Mouse (Mus musculus) adrenal gland, postnatal 14 days (tissue): ENCODE results near the gene Itgb1bp1. TPM values are rescaled to one million over a fixed set of nuclear protein-coding genes. Genes with fewer than 3 reads are reported as not detected.

ENCODE experiments used
- DNase-seq: peaks from one replicate; pipeline ENCODE4 v3.0.0; 2021; ENCODE audit warnings: mixed read lengths
- long read RNA-seq, 2 experiments: library from polyadenylated mRNA; stranded (forward); transcript quantifications; one replicate each; pipeline ENCODE4 v2.0.0; 2021
- total RNA-seq: library from RNA; stranded (reverse); gene quantifications from 2 replicates; pipeline ENCODE4 v1.2.3, GENCODE M21; 2021

Gene Itgb1bp1
- total RNA-seq: 70.1 and 70.4 TPM in 2 replicates
- long read RNA-seq, experiment 1, transcript Itgb1bp1-206 (7 exons, 1,701 nt): minor isoform, 18 of 62 reads
- long read RNA-seq, experiment 1, transcript Itgb1bp1-201 (7 exons, 1,921 nt): major isoform, 40 of 62 reads
- long read RNA-seq, experiment 1, partial matches to known transcripts: 1 of 62 reads
- long read RNA-seq, experiment 1, other reads (novel, unspliced or antisense): 2 of 62 reads
- long read RNA-seq, experiment 2, transcript Itgb1bp1-201 (7 exons, 1,921 nt): major isoform, 46 of 61 reads
- long read RNA-seq, experiment 2, transcript Itgb1bp1-206 (7 exons, 1,701 nt): minor isoform, 9 of 61 reads
- long read RNA-seq, experiment 2, partial matches to known transcripts: 2 of 61 reads
- long read RNA-seq, experiment 2, other reads (novel, unspliced or antisense): 3 of 61 reads

DNA sequence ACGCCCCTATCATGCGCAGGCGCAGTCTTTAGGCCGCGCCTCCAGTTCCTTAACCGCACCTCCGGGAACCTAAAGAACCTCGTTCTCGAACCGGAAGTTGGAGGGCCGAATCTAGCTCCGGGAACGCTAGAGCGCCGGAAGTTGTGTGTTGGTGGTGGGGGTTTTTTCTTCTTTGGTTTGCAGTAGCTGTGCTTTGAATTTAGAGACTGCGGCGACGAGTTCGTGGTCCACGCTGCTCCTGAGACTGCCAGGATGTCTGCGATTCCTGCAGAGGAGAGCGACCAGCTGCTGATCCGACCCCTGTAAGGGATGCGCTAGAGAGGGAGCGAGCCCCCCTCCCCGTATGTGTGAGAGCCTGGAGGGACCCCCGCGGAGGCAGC, at the start of gene Itgb1bp1:
Gene Itgb1bp1, minus strand, starts transcription at position 42 of the 380 bp plus-strand sequence.
- DNase-seq: peak; percentile 99

DNA sequence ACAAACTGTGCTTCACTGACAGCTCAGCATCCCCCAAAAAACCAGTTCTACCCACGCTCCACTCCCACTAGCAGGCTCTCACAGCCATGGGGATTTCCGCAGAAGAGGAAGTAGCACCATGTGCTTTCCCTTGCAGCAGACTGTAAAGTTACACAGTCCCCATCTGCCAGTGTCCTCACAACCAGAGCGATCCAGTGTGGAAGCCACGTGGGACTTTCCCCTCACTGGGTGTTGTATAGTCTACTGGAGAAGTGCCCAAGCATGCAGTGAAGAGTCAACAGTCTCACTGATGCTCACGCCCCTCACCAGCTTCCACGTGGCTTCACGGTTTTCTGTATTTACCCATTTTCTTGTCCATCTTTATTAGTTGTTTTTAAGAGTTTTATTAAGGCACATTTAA, 49.8 kb upstream of the Itgb1bp1 start:
- no peak for DNase-seq

DNA sequence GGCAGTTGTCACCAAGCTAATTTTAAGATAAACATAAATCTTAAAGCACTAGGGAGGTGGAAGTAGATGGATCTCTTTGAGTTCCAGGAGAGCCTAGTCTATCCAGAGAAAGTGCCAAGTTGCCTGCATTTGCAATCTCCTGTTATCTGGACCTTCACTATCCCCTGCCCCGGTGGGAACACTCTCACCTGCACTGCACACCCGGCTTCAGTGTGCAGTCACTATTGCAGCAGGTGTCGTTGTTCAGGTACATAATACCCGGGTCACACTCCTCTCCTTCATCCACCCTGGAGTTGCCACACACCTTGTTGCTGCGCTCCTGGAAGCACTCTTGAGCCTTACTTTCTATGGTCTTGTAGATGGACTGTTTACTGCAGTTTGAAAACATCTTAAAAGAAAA, 47.7 kb upstream of the Itgb1bp1 start:
- no peak for DNase-seq

DNA sequence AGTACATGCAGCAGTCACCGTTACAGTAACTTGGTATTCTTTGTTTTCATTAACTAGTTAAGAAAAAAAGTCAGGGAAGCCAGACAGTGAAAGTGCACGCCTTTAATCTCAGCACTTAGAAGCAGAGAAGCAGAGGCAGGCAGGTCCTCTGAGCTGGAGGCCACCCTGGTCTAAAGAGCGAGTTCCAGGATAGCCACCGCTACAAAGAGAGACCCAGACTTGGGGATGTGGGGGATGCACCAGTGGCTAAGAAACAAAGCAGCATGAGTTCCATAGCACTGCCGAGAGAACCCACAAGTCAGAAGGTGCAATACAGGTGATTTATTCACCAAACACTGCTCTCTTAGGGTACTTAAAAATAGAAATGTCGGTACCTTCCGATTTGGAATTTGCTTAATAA, 46.9 kb upstream of the Itgb1bp1 start:
- no peak for DNase-seq

DNA sequence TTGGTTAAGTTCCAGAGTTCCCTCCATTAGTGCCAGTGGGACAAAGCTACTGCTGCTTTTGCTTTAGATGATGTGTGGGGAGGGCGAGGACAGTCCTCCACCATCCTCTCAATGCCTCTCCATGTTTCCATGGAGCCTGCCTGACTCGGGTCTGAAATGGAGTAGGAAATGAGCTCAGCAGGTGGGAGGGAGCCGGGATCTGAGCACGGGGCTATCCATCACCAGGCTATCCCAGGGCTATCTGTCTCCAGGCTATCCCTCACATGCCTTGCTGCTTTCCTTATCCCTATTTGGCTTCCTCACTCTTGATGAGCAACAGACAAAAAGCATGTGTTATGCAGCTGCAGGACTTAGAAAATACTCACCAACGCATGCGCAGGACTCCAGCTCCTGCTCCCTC, 45.6 kb upstream of the Itgb1bp1 start:
- DNase-seq: no peak

DNA sequence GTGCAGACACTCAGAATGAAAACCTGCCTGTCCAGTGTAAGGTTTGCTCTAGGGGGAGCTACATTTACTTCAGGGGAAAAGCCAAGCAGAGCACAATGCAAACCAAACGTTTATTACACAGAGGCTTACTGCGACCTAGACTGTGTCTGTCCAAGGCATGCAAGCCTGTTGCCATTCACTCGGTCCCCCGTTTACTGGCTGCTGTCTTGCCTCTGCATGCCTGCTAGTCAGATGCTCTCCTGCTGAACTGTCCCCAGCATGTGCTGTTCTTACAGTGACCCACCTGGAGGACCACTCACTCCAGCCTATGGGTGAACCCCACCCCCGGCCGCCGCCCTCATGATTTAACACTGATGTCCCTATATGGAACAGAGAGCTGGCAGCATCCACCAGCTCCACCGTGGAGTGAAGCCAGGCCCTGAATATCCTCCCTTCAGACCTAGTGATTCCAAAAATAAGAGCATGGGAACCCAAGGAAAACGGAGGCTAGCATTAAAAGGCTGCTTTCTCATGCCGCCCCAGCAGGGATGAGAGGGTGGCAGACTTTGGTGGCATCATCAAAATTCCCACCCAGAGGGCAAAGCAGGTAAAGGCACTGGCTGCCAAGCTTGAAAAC, 45.0 kb upstream of the Itgb1bp1 start:
- DNase-seq: no peak

DNA sequence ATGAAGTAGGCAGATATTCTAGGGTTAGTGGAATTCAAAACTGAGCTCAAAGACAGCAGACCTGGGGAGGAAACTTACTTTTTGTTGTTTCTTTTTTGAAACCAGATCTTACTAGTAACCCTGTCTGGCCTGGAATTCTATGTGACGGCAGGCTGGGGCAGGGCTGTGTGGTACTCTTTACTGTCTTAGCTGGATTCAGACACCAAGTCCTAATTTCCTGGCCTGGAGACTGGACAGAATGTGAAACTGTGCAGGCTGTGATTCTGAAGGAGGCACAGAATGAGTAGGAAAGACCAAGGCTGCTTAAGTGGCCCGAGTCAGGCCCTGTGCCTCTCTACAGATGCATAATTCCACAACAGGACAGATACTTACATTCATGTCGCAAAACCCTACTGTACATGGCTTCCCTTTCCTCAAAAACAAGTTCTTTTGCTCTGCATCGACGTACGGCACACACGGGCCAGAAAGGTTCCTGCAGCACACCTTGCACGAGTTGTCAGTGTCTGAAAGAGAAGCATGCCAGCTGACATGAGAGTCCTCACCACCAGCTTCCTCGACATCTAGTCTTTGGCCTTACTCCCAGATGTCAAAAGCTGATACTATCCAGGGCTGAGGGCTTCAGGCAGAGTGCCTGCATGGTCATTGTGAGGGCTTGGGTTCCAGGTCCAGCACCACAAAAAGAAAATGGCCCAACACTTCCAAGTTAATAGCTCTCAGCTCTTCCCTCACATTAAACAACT, 43.7 kb upstream of the Itgb1bp1 start:
- no peak for DNase-seq

DNA sequence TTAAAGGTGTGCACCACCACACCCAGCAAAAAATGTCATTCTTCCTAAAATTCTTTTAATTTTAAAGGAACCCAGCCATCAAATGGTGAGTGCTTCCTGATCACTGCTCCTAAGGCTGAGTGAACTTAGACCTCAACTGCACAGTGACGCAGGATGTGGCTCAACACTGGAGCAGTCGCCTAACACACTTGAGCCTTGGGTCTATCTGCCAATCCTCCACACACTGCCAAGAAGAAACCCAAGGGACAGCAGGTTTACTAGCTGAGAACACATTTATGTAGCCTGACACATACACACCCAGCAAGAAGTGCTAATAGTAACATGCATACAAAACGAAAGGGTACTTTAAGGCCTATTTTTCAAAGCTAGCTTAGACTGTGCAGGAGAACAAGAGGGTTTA, 40.2 kb upstream of the Itgb1bp1 start:
- peak; percentile 64 for DNase-seq

DNA sequence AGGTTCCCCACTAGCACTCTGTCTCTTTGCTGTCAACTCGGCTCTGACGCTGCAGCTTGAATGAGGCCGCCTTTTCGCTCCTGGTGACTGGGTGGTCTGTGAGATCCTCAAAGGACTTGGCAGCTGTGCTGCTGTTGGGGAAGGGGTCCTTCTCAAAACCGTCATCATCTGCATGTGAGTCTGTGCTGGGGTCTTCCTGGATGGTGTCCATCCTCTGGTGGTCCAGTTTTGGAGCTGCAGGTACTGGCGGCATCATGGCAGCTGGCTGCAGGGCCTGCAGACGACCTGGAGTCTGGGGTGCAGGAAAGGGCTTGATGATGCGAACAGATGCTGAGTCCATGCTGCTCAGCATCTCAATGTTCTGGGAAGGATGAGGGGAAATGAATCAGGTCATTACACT, 39.2 kb upstream of the Itgb1bp1 start:
- DNase-seq: no peak

DNA sequence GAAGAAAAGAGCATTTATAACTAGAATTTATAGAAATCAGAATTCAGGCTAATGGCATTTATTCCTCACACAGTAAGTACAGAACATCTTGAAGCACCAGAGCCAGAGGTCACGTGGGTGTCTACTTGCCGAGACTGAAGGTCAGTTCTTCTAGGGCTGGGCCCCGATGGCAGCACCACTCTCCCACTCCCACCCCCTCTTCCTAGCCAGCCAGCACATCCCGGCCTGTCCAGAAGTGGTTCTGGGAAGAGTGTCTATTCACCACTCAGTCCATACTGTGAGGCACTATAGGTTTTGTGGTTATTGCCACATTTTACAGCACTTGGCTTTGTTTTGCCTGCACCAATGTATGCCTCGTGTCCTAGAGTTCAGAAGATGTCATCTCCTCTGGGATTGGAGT, 38.0 kb upstream of the Itgb1bp1 start:
- no peak for DNase-seq

DNA sequence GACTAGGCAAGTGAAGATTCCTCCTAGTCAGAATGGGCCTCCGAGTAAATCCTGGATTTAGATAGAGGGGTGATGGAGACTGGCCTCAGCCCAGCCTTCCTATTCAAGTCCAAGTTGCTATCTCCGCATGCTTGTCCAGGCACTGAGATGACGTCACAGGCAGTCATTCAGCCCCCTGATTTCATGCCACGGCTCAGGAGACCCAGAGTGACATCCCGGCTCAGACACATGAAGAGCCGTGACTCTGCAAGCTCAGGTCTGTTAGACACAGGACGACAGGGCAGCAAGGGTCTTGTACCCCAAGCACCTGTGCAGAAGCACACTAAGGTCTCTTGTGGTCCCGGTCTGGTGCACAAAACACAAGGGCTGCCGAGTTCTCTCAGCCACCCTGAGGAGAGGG, 36.8 kb upstream of the Itgb1bp1 start:
- no peak for DNase-seq

DNA sequence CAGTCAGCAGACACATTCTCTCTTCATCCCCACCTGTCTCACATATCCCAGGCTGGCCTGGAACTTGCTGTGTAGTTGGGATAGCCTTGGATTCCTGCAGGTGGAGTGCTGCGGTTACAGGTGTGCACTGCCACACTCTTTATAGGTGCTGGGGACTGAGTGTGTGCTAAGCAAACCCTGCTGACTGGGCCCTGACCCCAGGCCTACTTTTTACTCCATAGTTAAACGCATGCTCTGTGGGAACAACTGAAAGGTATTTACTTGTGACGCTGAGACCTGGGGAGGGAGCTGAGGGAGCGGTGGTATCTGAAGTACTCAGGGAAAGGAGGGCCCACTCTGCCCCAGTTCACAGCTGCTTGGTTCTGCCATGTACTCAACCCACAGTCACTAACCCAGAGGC, 36.2 kb upstream of the Itgb1bp1 start:
- DNase-seq: no peak

DNA sequence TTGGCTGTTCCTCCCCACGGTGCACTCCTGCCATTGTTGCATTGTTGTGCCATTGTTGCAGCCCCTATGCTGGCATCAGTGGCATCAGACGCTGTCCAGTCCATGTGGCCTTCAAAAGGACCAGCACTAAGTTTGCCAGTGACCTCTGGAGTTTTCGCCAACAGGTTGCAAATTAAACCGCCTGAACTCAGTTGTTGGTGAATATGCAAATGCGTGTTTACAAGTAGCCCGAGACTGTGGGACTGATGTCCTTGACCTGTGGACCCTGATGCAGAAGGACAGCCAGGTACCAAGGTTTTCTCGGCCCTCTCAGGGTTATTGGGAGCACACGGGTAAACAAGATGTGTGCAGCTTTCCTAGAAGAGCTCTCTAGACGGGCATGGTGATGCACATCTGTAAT, 35.1 kb upstream of the Itgb1bp1 start:
- DNase-seq: no peak

DNA sequence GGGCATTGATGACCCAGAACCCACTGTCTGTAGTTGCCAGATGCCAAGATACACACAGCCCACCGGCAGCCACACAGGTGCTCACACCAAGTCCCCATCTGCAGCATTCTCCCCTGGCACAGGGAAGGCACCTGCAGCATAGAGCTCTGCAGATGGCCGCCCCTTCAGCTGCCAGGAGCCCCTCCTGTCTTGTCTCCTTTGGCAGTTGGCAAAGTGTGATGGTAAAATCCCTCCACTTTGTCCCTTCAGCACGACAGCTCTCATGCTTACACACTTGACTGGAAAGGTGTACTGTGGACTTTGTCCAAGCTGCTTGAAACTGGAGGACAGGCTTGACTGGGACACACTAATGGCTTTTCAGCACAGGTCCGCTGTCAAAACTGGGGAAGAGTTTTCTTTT, 34.2 kb upstream of the Itgb1bp1 start:
- no peak for DNase-seq

DNA sequence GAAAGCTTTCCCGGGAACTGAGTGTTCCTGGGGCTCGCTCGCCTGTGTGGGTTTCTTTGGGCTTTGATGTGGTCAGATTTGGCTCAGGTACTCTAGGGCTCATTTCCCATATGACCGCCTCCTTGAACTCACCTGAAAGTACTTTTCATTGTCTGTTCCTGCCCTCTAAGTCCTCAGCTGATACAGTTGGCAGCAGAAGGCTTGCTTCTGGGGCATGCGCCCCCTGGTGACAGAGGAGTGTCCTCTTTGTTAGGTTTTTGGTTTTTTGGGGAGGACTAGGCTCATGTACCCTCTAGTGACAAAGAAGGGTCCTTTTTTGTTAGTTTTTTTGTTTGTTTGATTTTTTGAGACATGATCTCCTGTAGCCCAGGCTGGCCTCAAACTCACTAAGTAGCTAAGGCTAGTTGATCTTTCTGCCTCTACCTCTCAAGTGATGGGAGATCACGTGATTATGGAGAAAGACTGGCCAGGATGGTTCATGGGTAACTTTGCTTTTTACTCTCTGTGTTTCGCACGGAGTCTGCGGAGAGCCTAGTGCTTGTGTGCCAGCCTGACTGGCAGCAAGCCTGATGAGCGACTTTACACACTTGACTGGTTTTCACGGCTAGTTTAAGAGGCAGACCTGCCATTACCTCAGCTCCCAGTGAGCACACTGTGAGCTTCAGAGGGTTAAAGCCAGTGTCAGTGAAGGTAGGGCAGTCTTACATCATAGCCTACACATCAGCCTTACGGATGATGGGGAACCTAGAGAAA, 32.2 kb upstream of the Itgb1bp1 start:
- DNase-seq: peak; percentile 81

DNA sequence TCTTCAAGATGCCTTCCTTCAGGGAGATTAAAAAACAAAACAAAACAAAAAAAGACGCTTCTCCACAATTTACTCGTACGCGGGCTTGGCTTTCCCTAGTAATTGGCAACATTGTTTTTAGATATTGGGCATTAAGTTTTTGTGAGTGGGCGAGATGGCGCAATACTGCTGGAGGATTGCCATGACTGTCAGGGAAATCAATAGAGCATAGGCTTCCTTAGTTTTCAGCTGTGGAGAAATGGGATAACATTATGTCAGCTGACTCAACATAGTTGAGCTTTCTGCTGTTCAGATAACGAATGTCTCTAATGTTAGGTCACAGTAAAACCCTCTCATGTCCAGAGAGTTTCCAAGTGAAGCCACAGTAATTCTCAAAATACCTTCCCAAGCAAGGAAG, 30.8 kb upstream of the Itgb1bp1 start:
- DNase-seq: peak; percentile 61

DNA sequence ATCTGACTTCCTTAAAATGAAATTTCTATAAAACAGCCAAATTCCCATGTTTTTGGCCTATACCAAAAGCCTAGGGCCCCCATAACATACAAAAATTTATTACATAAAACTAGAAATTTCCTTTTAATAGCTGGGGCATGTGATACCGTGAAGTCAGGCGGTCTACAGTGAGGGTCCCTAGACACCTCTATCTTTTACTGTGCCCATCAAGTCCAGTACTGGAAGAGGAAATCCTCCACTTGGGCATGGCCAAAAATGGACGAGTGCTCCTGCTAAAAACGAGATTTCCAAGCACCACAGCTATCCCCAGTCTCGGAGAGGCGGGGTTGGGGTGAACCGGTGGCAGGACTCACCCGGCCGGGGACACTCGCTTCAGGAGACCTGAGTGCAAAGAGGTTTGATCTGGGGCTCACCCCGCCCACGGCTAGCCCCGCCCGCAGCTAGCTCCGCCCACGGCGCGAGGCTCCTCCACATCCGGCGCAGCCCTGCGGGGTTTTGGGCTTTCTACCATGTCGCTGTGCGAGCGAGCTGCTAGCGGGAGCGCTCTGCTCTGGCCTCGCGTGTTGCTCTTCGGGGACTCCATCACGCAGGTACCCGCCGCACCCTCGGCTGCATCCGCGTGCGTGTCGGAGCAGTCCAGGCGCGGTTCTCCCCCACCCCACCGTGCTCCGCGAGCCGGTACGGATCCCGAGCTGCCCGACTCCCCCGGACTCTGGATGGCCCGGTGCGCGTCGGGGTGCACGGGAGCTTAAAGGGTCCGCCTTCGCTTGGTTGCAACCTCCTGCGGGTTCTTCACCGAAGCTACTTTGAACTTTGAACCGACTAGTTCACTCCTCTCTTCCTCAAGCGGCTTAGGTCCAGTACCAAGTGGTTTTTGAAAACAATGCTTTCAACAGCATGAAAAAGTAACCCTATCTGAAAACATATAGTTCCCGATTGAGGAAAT, 30.1 kb upstream of the Itgb1bp1 start, which contains the start of gene Iah1:
Gene Iah1, plus strand, starts transcription at position 467 of the 946 bp plus-strand sequence.
- DNase-seq: peak; percentile 91

DNA sequence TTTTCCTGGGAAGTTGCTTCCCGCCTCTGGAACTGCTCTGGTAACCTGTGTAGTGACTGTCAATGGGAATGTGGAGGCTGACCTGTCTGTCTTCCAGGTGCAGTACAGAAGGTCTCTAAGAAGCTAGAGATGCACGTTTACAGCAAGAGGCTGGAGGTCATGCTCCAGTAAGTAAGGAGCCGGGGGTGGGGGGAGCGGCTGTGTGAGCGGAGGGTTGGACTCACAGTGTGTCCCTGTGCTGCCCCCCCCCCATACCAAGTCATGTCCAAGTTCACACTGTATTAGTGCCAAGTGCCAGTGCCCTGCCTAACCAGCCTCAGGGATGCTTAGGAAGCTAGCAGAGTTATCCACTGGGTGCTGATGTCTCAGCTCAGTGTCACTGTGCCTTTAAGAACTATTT, 26.1 kb upstream of the Itgb1bp1 start:
- DNase-seq: no peak

DNA sequence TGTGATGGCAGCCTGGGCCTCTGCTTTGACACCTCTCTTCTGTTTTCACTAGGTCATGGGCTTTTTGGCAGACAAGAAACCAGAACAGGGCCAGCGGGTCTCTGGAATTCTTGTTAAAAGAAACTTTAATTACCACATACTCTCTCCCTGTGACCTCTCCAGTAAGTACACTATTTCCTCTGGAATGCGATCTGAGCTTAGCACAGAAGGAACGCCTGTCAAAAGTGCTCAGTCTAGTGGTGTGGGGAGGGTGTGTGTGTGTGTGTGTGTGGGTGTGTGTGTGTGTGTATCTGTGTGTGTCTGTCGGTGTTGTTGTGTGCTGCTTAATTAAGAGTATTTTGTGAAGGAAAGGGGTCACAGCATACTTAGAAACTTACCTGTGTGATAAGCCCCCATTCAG, 20.6 kb upstream of the Itgb1bp1 start:
- no peak for DNase-seq

DNA sequence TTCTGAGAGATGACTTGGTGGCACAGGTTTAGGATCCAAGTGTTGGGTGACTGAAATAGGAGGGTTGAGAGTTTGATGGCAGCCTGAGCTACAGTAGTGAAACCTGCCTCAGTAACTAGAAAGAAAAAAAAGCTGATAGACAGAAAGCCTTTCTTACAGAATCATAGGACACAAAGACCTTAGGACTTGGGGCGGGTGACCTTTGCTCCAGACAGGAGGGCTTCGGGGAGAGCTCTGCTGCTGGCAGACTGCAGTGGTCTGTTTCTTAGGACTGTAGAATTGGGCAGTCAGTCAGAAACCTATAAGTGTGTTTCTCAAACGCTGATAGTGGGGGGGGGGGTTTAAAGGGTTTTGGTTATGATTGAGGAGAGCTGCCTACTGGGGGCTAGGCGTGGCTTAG, 19.7 kb upstream of the Itgb1bp1 start:
- DNase-seq: no peak

DNA sequence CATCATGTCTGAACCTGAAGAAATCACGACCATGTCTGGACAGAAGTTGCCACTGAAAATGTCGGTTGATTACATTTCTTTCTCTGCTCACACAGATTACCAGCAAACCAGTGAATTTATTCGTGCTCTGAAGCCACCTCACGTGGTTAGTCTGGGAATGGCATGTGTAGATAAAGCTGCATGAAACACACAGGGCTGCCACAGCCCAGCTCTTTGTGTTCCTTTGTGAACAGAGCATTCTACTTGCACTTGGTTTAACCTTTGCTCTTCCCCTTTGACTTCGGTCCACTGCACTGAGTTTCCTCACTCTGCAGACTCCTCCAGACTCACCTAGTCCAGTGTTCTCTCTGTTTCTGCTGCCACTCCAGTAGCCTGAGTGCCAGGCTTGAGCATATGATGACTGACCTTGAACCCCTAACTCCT, 16.3 kb upstream of the Itgb1bp1 start:
- no peak for DNase-seq
